Mouse (Mus musculus) embryonic facial prominence, embryonic 14.5 days (tissue): ENCODE measurements around the gene Olfr27. TPM values are rescaled to one million over a fixed set of nuclear protein-coding genes. Genes with fewer than 3 reads are reported as not detected.

ENCODE experiments used
- ATAC-seq: fragments of 200-750 bp; cut with Nextera tagmentation; 2 replicates; pipeline ENCODE4 v1.8.0; 2017; ENCODE audit warnings: low read depth, moderate number of reproducible peaks, moderate TSS enrichment
- DNase-seq: peaks from one replicate; pipeline ENCODE4 v3.0.0-alpha.2; 2015; ENCODE audit warnings: low spot score
- H3K27ac ChIP-seq: fragments of 300-500 bp; sonication (generic); replicated peaks from 2 replicates; pipeline ENCODE4 v1.5.1; 2014; ENCODE audit warnings: low read depth, mild to moderate bottlenecking, low read length, moderate library complexity
- H3K27me3 ChIP-seq: fragments of 300-500 bp; sonication (generic); replicated peaks from 2 replicates; pipeline ENCODE4 v1.6.1; 2014; ENCODE audit warnings: low read length; ENCODE audit not compliant: control insufficient read depth, insufficient read depth
- H3K36me3 ChIP-seq: fragments of 300-500 bp; sonication (generic); 2 replicates; pipeline ENCODE4 v1.6.1; 2014; ENCODE audit warnings: low read length, mixed read lengths; ENCODE audit not compliant: control insufficient read depth, insufficient read depth
- H3K4me1 ChIP-seq: fragments of 300-500 bp; sonication (generic); 2 replicates; pipeline ENCODE4 v1.6.1; 2014; ENCODE audit warnings: antibody characterized with exemption, low read length; ENCODE audit not compliant: control insufficient read depth, insufficient read depth
- H3K4me2 ChIP-seq: fragments of 300-500 bp; sonication (generic); 2 replicates; pipeline ENCODE4 v1.6.1; 2014; ENCODE audit warnings: low read depth, mild to moderate bottlenecking, low read length, moderate library complexity, mixed read lengths
- H3K4me3 ChIP-seq: fragments of 300-500 bp; sonication (generic); 2 replicates; pipeline ENCODE4 v1.5.1; 2014; ENCODE audit warnings: low read depth, mild to moderate bottlenecking, low read length
- H3K9ac ChIP-seq: fragments of 300-500 bp; sonication (generic); 2 replicates; pipeline ENCODE4 v1.6.1; 2014; ENCODE audit warnings: low read depth, mild to moderate bottlenecking, low read length, moderate library complexity, mixed read lengths
- H3K9me3 ChIP-seq: fragments of 300-500 bp; sonication (generic); 2 replicates; pipeline ENCODE4 v1.6.1; 2016; ENCODE audit warnings: low read length; ENCODE audit not compliant: control insufficient read depth
- WGBS: fragments of 180-500 bp; shearing (Covaris S2); extraction: QIAGEN DNeasy Blood & Tissue Kit; methylation state at CpG from one replicate; pipeline ENCODE4 v1.1.7; 2014; 5-methylcytosine and 5-hydroxymethylcytosine counted together
- polyA plus RNA-seq: library from polyadenylated mRNA; unstranded; fragments of >200 nt; fragmentation: Nextera tagmentation; extraction: Ambion mirVana; gene quantifications from 2 replicates; pipeline ENCODE4 v1.2.1, GENCODE M21; 2014

Olfr27 gene
- polyA plus RNA-seq = not detected in 2 replicates

DNA sequence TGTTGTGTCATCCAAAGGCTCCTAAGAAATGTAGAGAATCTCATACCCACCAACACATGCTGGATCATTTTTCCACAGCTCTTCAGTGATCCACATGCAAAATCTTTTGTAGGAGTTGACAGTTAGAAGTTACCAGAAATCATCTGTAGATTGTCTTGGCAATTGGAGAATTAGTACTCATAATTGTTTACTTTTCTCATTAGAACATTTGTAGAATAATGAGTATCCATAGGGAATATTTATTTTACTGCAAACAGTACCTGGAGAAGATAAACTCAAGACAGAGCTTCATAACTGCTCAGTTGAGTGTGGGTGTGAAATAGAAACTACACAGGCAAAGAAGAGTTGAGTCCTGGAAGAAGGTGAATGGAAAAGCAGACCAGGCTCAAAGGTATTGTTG lies at the start of gene Olfr27:
Gene Olfr27, plus strand, starts transcription at position 301 of the 400 bp plus-strand sequence.
- H3K27ac ChIP-seq = no peak within 1 kb of the TSS
- DNase-seq (no peak), ATAC-seq (no peak)
- no peak within 1 kb of the TSS for H3K4me3 ChIP-seq
- H3K36me3 ChIP-seq = no peaks in the 10 kb centered on the region
- no peaks in the 10 kb centered on the region for H3K4me1 ChIP-seq
- H3K27me3 ChIP-seq = no peaks in the 10 kb centered on the region
- no peaks in the 10 kb centered on the region for H3K9me3 ChIP-seq
- no peak within 1 kb of the TSS for H3K9ac ChIP-seq
- H3K4me2 ChIP-seq = no peak within 1 kb of the TSS

GRCm38 (mm10) chr9:39078787-39079186 lies 49.1 kb upstream of the Olfr27 start, which contains the start of gene Olfr938:
Gene Olfr938 (minus strand): TSS chr9:39078887.
- DNase-seq (no peak), ATAC-seq (no peak)

DNA sequence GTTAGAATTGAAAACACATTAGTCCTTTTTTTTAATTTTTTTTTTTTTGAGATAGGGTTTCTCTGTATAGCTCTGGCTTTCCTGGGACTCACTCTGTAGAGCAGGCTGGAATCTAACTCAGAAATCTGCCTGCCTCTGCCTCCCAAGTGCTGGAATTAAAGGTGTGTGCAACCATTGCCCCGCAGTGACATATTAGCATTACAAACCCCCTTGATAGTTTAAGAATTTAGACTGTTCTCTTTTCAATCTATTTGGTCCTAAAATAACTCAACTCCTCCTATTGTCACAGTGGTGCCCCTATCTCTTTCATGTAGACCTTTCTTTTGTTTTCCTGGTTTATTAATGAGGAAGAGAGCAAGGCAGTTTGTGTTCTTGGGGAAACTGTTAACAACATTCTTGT lies 605 bp upstream of the Olfr27 start:
- no peak overlapping the region for H3K27ac ChIP-seq
- H3K4me3 ChIP-seq = no peak overlapping the region
- no peak overlapping the region for H3K4me2 ChIP-seq
- no peaks in the 10 kb centered on the region for H3K36me3 ChIP-seq
- no peak for ATAC-seq
- no peaks in the 10 kb centered on the region for H3K27me3 ChIP-seq
- no peak for DNase-seq
- 94% methylated on average over 1 of the region's 1 CpGs for WGBS
- no peaks in the 10 kb centered on the region for H3K4me1 ChIP-seq
- H3K9me3 ChIP-seq = no peaks in the 10 kb centered on the region
- H3K9ac ChIP-seq = no peak overlapping the region

More at GRCm38 (mm10) chr9:39078787-39079186, 49.1 kb upstream of the Olfr27 start, which contains the start of gene Olfr938:
- Histone ChIP-seq H3K4me2 (no peak within 1 kb of the TSS), H3K36me3 (no peaks in the 10 kb centered on the region), H3K9me3 (no peaks in the 10 kb centered on the region), H3K4me1 (no peaks in the 10 kb centered on the region), H3K27me3 (no peaks in the 10 kb centered on the region), H3K9ac (no peak within 1 kb of the TSS), H3K27ac (no peak within 1 kb of the TSS), H3K4me3 (no peak within 1 kb of the TSS)
- WGBS = 88% methylated on average over 2 of the region's 2 CpGs

DNA sequence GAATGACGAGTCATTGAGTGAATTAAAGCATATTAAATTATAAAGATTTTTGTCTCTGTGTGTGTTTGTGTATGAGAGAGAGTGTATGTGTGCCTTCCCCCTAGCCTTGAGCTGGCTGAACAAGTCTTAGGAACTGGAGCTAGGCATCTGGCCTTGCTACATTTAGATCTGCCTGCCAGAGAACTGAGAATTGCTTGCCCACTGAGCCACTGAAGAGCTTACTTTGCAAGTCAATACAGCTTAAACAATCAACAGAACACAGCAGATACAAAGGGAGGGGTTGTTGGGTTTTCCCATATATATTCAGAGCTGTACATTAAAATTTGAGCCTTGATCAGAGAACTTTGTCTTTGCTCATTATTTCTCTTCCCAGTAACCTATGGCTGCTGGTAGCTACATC lies 24.5 kb downstream of the Olfr27 start:
- H3K9me3 ChIP-seq = no peaks in the 10 kb centered on the region
- ATAC-seq = no peak

GRCm38 (mm10) chr9:39166004-39166403 lies 38.1 kb downstream of the Olfr27 start, which contains the start of gene Olfr943:
Gene Olfr943 (plus strand): TSS chr9:39166304.
- no peak within 1 kb of the TSS for H3K27ac ChIP-seq
- H3K36me3 ChIP-seq = no peaks in the 10 kb centered on the region
- H3K4me1 ChIP-seq = no peaks in the 10 kb centered on the region
- H3K9me3 ChIP-seq = no peaks in the 10 kb centered on the region
- H3K27me3 ChIP-seq = no peaks in the 10 kb centered on the region
- H3K4me3 ChIP-seq = no peak within 1 kb of the TSS
- WGBS = 90% methylated on average over 5 of the region's 5 CpGs
- H3K9ac ChIP-seq = no peak within 1 kb of the TSS
- no peak for DNase-seq
- no peak for ATAC-seq
- no peak within 1 kb of the TSS for H3K4me2 ChIP-seq

More for the DNA sequence above, 24.5 kb downstream of the Olfr27 start:
- no peak overlapping the region for H3K4me3 ChIP-seq
- no peaks in the 10 kb centered on the region for H3K36me3 ChIP-seq
- no peak overlapping the region for H3K9ac ChIP-seq
- H3K27me3 ChIP-seq = no peaks in the 10 kb centered on the region
- H3K4me1 ChIP-seq = no peaks in the 10 kb centered on the region
- H3K4me2 ChIP-seq = no peak overlapping the region
- WGBS = 51% methylated on average over 1 of the region's 1 CpGs
- H3K27ac ChIP-seq = no peak overlapping the region
- no peak for DNase-seq

Other genes starting within 250 kb of the Olfr27 start
- gene Olfr930, start 198.3 kb upstream of the Olfr27 start, polyA plus RNA-seq = 0.13 TPM in 1 of 2 replicates, not detected in the other
- gene Olfr933, start 155.8 kb upstream of the Olfr27 start, polyA plus RNA-seq = 0.10 TPM in 1 of 2 replicates, not detected in the other
- not detected in 2 replicates for gene Olfr934, start 139.8 kb upstream of the Olfr27 start, polyA plus RNA-seq
- 0.10 TPM in 1 of 2 replicates, not detected in the other for gene Olfr935, start 128.4 kb upstream of the Olfr27 start, polyA plus RNA-seq
- 0.20 TPM in 1 of 2 replicates, not detected in the other for gene Olfr146, start 104.8 kb upstream of the Olfr27 start, polyA plus RNA-seq
- gene Olfr937, start 63.2 kb upstream of the Olfr27 start, polyA plus RNA-seq = not detected in 2 replicates
- not detected in 2 replicates for gene Olfr938, start 49.2 kb upstream of the Olfr27 start, polyA plus RNA-seq
- not detected in 2 replicates for gene Olfr943, start 38.2 kb downstream of the Olfr27 start, polyA plus RNA-seq
- 0.13 TPM in 1 of 2 replicates, not detected in the other for gene Olfr944, start 73.8 kb downstream of the Olfr27 start, polyA plus RNA-seq
- gene Olfr1537, start 121.9 kb downstream of the Olfr27 start, polyA plus RNA-seq = 0.08 and 0.13 TPM in 2 replicates
- not detected in 2 replicates for gene Olfr945, start 148.7 kb downstream of the Olfr27 start, polyA plus RNA-seq
- not detected in 2 replicates for gene Olfr948, start 197.9 kb downstream of the Olfr27 start, polyA plus RNA-seq